Mouse (Mus musculus) gastrocnemius, adult 18-20 months (tissue): ENCODE data around the gene Zfp715. TPM values are rescaled to one million over a fixed set of nuclear protein-coding genes. Genes with fewer than 3 reads are reported as not detected.
"Not testable (repeated sequence)": the region's sequence is repeated elsewhere in the genome, so short reads cannot be mapped to it uniquely, and the experiment has no call there.

Source experiments
- DNase-seq: peaks from one replicate; pipeline ENCODE4 v3.0.0; 2021; ENCODE audit warnings: low spot score
- total RNA-seq, 2 experiments: library from RNA; stranded (reverse); gene quantifications; 2 replicates each; pipeline ENCODE4 v1.2.3; 2021

The Zfp715 gene
- total RNA-seq, 2 experiments from 2014 or later = 6.9 to 7.6 TPM

DNA sequence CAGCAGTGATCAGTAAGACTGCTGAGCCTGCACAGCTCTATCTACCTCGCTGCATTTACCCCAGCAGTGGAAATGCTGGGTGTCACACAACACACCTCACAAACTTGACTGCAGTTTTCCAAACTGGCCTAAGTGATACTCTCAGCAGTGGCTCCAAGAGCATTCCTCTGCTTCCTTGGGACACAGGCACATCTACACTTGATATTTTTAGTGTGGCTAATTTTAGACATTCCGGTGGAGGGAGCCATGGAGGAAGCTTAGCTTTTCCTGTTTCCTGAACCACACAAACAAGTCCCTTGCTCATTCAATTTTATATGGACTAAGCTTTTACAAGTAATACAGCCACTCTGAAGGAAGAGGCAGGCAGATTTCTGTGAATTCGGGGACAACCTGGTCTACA, 7.9 kb downstream of the Zfp715 start:
- peak; percentile 51 for DNase-seq

DNA sequence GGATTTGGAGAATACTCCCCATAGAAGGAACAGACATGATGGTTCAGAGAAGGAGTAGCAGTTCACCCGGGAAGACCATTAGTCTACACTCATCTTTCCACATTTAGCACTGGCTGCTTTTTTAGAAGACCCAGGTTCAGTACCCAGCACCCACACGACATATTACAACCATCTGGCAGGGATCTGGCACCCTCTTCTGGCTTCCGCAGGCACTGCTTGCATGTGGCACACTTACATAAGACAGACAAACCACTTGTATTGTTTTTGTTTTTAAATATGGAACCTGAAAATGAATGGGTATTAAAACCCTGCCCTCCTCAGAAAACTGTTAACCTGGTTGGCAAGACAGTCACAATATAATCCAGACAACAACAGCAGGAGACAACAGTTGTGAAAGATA, 21.6 kb downstream of the Zfp715 start:
- DNase-seq = no peak

- DNase-seq = peak; percentile 84
These were observed 30.1 kb downstream of the Zfp715 start for GRCm38 (mm10) chr7:43282859-43283595.

GRCm38 (mm10) chr7:43282459-43282858, 30.6 kb downstream of the Zfp715 start:
- DNase-seq = no peak

DNA sequence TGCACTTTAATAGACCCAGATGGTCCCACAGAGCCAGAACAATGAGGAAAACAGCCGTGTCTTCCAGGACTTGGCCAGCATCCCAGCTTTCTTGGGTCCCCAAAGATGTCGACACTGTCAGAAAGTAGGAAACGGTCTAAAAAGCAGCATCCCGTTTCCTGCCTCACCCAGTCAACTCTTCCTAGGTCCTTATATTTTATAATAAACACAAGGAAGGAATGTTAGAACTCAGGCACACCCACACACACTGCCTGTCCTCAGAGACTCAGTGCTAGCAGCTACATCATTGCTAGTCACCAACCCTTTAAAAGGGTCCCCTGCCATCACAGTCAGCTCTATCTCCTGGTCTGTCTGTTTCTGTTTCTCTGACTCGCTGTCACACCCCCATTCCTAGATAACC, 35.7 kb downstream of the Zfp715 start:
- DNase-seq = no peak

GRCm38 (mm10) chr7:43276178-43276577, 36.9 kb downstream of the Zfp715 start:
- not testable (repeated sequence) for DNase-seq

DNA sequence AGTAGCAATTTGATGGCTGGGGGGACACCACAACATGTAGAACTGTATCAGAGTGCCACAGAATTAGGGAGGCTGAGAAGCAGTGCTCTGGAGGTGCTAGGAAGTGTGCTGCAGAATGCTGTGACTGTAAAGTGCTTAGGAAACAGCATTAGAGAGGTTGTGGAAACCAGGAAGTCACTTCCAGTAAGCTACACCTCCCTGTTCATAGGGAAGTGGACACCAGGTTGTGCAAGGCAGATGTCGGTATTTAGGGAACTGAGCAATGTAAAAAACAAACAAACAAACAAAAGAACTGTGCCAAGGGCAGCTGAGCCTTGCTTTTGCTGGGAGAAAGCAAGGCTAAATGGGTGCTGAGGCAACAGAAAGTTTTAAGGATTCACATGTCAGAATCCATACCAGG, 39.6 kb downstream of the Zfp715 start:
- DNase-seq = no peak

DNA sequence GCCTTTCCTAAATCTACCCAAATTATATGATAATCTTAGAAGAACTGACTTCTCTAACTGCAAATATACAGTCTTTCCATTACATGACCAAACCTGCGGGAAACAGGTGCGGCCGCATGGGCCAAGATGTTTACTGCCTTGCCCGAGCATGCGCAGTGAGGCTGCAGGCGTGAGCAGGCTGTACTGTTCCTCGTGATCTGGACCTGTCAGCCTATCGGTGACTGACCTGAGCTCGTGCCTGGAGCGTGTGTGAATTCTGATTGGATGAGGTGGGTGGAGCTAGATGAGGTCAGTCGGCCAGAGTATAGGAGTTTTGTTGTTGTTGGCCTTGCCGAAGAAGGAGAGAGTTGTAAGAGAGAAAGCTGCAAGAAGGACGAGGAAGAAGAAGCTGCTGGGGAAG, 45.7 kb downstream of the Zfp715 start:
- not testable (repeated sequence) for DNase-seq

DNA sequence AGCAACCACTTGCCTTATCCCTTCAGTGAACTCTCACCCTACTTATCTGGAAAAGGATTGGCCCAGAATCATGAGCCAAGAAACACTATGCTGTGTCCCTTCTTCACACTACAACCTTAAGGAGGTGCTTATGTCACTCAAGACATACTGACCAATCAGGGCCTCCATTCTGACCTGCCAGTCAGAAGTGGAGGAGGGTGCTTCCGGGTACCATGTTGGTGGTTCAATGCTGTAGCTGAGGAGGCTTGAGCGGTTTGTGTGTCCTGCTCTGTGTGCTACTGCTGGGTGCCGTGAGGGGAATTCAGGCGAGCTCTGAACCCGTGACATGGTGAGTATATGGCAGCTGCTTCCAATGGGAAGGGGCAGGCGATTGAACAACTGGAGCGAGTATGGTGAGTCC, 59.6 kb downstream of the Zfp715 start:
- no peak for DNase-seq

DNA sequence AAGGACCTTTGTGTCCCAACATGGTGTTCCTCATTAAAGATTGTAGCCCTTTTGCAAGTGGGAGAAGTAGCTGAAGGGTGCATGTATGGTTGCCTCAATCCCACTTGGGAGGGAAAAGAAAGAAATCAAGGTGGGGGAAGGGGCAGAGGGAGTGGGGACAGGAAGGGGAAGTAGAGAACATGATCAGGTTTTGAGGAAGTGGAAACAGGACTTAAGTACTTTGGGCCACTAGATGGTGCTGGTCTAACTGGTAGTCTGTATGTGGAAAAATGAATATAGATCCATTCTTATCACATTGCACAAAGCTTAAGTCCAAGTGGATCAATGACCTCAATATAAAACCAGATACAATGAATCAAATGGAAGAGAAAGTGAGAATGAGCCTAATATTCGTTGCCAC, 62.4 kb downstream of the Zfp715 start:
- not testable (repeated sequence) for DNase-seq

Other genes with a start within 250 kb of the Zfp715 start
- not detected for gene Zfp936, start 199.1 kb downstream of the Zfp715 start, total RNA-seq
- gene Siglecf, start 38.0 kb upstream of the Zfp715 start, total RNA-seq = not detected
- gene Siglecg, start 94.9 kb upstream of the Zfp715 start, total RNA-seq = not detected
- not detected for gene Lim2, start 114.4 kb upstream of the Zfp715 start, total RNA-seq
- gene Nkg7, start 123.8 kb upstream of the Zfp715 start, total RNA-seq = not detected
- gene Cldnd2, start 127.5 kb upstream of the Zfp715 start, total RNA-seq = not detected
- gene Etfb, start 130.8 kb upstream of the Zfp715 start, total RNA-seq = 100 to 1,000 TPM; 282 to 331 TPM
- under 1 TPM; 0.28 to 0.84 TPM for gene Gm45233, start 130.8 kb upstream of the Zfp715 start, total RNA-seq
- under 1 TPM; 0.85 to 0.87 TPM for gene Vsig10l, start 149.9 kb upstream of the Zfp715 start, total RNA-seq
- under 1 TPM; 0.19 to 0.39 TPM for gene Iglon5, start 176.8 kb upstream of the Zfp715 start, total RNA-seq
- not detected for gene 4931406B18Rik, start 192.6 kb upstream of the Zfp715 start, total RNA-seq
- gene Cd33, start 231.1 kb upstream of the Zfp715 start, total RNA-seq = 1 to 10 TPM in 1 of 2 experiments, under 1 TPM in 1; 1.00 to 1.2 TPM
- gene Zfp658, start 249.0 kb upstream of the Zfp715 start, total RNA-seq = under 1 TPM; 0.55 to 0.59 TPM